Comparison of ENCODE assay signal across 17 mouse cellular contexts in the genomic region with DNA sequence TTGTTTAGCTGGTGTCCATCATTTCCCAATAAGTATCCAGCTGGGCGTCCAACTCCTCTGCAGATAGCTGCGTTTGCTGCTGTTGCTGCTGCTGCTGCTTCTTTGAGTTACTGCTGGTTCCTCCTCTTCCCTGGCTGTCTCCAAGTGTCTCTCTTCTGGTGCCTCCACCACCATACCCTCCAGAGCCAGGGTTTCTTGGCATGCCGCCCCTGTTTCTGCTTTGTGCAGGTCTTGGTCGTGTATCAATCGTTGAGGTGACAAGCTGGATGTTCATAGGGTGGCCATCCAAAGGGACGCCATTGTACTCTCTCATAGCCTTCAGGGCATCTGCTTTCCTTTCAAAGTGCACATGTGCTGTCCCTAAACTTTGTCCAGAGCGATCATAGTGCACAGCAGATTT. TPM values are rescaled to one million over a fixed set of nuclear protein-coding genes. Genes with fewer than 3 reads are reported as not detected.
"Had no signal": no experiment of that assay in that cellular context is flagged by ENCODE, and none has a peak within 500 bp of the region (broad histone marks: within the 10 kb centered on the region; RNA-seq: fewer than 3 reads in every experiment).

No protein-coding gene starts in this region.

RNA-seq across cellular contexts. Expression of gene AC153137.1, which starts 0.5 kb away (rescaled TPM):
- total RNA-seq: gastrocnemius, adult 8-10 months; gastrocnemius, postnatal 25 days; gastrocnemius, postnatal 4 days; granulocyte monocyte progenitor cell, adult 5-6 weeks; heart, adult 18-20 months; heart, adult 8-10 months; heart, postnatal 10 days; heart, postnatal 25 days; hematopoietic stem cell, adult 5-6 weeks; hindbrain, postnatal 0 days; layer of hippocampus, adult 2 months; layer of hippocampus, postnatal 10 days; layer of hippocampus, postnatal 25 days; left cerebral cortex, adult 2 months; left cerebral cortex, postnatal 14 days; left cerebral cortex, postnatal 36 days; liver, adult 2 months had no signal
